Mouse (Mus musculus): ENCODE measurements at regions not wholly inside any gene's neighbourhood (a gene's known extent, or its start where the extent isn't known, plus 50 kb on each side); places are given as distances from the start of the nearest gene placed in this dataset.
A peak's percentile ranks its signal among the peaks of the same experiment; 100 is the strongest.
"Not testable (repeated sequence)": the region's sequence is repeated elsewhere in the genome, so short reads cannot be mapped to it uniquely, and the experiment has no call there.

GRCm38 (mm10) chr3:22010700-22010991 is 65.8 kb upstream of the Tbl1xr1 start:
- not testable (repeated sequence) for DNase-seq

- peak in 1 of 2 experiments; percentile 4 for DNase-seq
These were observed 55.0 kb upstream of the Tbl1xr1 start for GRCm38 (mm10) chr3:22021360-22021935.

- peak in 1 of 2 experiments; percentile 6 for DNase-seq
These were observed 54.0 kb upstream of the Tbl1xr1 start for GRCm38 (mm10) chr3:22022418-22022817.

DNA sequence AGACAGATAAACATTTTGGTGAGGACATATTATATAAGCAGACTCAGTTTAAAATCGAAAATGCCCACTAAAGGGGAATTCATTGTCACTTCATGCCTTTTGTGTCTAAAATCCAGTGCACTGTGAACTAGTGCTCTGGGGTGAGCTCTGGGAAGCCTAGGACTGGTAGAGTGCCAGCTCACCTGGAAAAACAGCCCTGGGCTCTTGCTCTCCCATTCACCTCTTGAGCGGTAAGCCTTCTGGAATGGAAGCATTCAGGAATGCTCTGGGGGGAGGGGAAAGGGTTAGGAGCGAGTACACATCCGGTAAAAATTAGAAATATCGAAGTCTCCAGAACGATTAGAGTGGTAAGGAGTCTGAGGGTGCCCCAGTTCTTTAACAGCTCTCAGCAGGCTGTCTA is 53.4 kb upstream of the Tbl1xr1 start:
- peak; percentile 4 to 6 for DNase-seq

DNA sequence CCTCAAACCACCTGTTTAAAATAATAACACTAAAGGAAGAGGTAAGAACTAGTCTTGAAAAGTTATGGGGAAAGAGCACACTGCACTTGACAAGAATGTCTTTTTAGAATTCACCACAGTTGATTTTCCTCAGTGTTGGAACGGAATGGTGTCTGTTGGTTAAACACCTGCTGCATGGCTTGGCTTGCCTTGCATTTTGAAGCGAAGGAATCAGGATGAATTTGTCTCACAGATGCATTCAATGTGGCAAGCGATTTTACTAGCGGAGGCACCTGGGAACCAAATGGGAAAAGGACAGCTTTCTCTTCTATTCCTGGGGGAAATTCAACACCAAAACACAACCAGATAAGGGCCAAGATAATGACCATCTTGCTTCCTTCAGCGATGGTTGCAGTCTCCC is 52.9 kb upstream of the Tbl1xr1 start:
- peak; percentile 17 to 35 for DNase-seq

GRCm38 (mm10) chr3:22024200-22024599 is 52.3 kb upstream of the Tbl1xr1 start:
- peak; percentile 9 to 11 for DNase-seq

DNA sequence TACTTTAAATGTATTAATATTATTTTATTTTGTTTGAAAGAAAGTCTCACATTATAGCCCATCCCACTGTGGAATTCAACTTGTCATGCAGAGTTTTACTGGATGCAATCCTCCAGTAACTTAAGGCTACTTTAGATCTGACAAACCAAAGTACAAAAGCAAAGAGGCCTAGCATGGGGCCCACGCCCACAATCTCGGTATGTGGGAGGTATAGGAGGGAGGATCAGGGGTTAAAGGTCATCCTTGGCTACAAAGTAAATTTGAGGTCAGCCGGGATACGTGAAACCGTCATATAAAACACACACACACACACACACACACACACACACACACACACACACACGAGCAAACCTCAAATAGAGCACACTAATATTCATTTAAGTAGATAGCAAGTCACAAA is 51.3 kb upstream of the Tbl1xr1 start:
- DNase-seq, result no peak

DNA sequence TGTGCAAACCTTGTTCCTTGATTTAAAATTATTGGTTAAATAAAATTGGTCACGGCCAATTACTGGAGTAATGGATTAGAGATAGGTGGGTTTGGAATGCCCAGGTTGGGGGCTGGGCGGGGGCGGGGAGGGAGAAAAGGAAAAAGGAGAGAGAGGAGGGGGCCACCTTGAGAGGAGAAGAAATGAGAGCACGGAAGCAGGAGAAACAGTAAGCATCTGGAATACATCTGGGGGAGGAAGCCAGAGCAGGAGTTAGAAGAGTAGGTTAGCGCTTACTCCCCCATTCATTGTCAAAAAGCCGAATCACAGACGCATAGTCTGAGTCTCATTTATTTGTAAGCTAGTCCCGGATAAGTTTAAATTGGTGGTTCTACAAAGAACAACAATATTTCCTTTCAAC is 50.8 kb upstream of the Tbl1xr1 start:
- DNase-seq, result no peak

All from cerebellum, postnatal 14 days (tissue).